Mouse (Mus musculus): Measurements from ENCODE around the gene Pinlyp. TPM values are rescaled to one million over a fixed set of nuclear protein-coding genes. Genes with fewer than 3 reads are reported as not detected.

Gene Pinlyp
- total and polyA plus RNA-seq, 3 experiments = 6.1 to 17.3 (median 6.6) TPM

DNA sequence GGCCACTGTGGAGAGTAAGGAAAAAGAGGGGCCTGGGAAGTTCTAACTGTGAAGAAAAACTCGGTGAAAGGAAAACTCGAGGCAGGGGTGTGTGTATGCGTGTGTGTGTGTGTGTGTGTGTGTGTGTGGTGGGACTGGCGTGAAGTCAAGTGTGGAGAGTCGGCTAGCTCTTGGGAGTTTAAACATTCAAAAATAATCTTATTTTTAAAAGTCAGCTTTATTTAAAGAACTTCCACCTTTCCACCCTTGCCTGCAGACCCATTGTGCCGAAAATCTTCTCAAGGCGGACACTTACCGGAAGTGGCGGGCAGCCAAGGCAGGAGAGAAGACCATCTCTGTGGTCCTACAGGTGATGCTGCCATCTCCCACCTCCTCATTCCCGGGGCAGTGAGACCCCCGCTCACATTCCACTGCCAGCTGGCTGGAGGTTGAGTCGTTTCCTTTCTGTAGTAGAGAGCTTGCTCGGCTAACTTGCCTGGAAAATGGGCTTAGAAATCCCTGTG lies 1.7 kb upstream of the Pinlyp start (continued):
- TF ChIP-seq MAZ (IDR thresholded peaks at IDR 0.05; ENCODE audit: low read depth, low read length) (no peak), HCFC1 (IDR thresholded peaks at IDR 0.05; ENCODE audit: low read depth, low read length) (no peak), TBP (conservative IDR thresholded peaks at IDR 0.05; ENCODE audit: low read depth, low read length) (no peak), ETS1 (conservative IDR thresholded peaks at IDR 0.05; ENCODE audit: low read depth, low read length) (no peak), E2F4 (IDR thresholded peaks at IDR 0.05; ENCODE audit: insufficient replicate concordance, low read depth, low read length) (no peak), RCOR1 (conservative IDR thresholded peaks at IDR 0.05; ENCODE audit: low read depth, low read length) (no peak)

DNA sequence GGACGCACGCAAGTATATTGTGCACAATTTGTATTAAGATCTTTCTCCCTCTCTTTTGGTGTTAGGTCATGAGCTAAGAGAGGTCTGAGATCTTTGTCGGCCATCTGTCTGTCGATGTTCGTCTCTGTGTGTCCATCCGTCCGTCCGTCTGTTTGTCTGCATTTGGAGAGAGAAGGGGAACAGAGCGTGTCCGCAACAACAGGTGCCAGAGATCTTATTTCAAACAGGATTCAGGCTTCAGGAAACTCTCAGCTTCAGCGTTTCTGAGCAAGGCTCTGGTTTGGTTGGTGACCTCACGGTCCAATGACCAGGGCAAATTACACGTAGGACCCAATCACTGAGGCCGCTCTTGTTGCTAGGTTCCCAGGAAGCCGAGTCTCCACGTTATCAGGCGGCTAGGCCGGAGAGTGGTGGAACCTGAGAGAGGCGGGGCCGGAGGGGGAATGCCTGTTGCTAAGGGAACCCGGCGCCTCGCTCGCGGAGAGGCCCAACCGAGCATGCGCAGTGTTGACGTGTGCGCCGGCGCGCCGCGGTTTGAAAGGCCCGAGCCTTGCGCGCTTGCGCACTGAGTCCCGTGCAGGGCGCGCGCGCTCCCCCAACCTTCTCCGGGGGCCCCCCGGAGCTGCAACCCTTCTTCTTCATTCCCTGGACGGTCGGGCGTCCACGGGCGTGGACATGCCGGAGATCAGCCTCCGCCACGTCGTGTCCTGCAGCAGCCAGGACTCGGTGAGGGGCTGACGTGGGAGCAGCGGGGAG lies 894 bp upstream of the Pinlyp start:
- Histone ChIP-seq H3K4me1 (ENCODE audit: control insufficient read depth in 1 of 2, insufficient read depth in 2 of 2) (peaks cover 3 to 46% of the 10 kb centered on the region in 2 experiments; a peak in 3 of 4 replicates), H3K4me3 (replicated peaks in 1 of 3; ENCODE audit: low read depth in 2 of 3, low read length in 2 of 3, poor library complexity in 1 of 3) (peak overlapping the region; percentile 70 to 97 (median 89)), H3K27ac (ENCODE audit: insufficient read depth, low read depth) (peak overlapping the region; percentile 89), H3K4me2 (ENCODE audit: insufficient read depth, low read depth, poor library complexity, severe bottlenecking) (peak overlapping the region; percentile 71), H3K9me3 (replicated peaks; ENCODE audit: low read length) (peaks cover 4% of the 10 kb centered on the region), H3K79me2 (replicated peaks; ENCODE audit: control insufficient read depth, extremely low read depth, insufficient read depth, poor library complexity, severe bottlenecking) (peaks cover 18% of the 10 kb centered on the region), H3K9ac (ENCODE audit: insufficient read depth, low read depth) (peak overlapping the region; percentile 93), H3K27me3 (replicated peaks) (no peaks in the 10 kb centered on the region), H3K36me3 (replicated peaks in 1 of 2; ENCODE audit: control insufficient read depth in 1 of 2, insufficient read depth in 1 of 2, low read length in 1 of 2) (peaks cover 21 to 42% of the 10 kb centered on the region in 2 experiments)
- DNase-seq (ENCODE audit: extremely low read depth) = peak; percentile 99
- in situ Hi-C loops (cut with MboI; ENCODE audit: low pct_ligation_motif_present, low pct_unique_long_range_greater_than_20kb, low sequenced_read_pairs) = no loop called here
- dilution Hi-C loops (cut with MboI; ENCODE audit: extremely low pct_ligation_motif_present, extremely low pct_unique_long_range_greater_than_20kb, low sequenced_read_pairs) = no loop called here
- 0 out of 2 replicates have a peak, but pooled peaks have one; percentile 16 for TF ChIP-seq ETS1 (conservative IDR thresholded peaks at IDR 0.05; ENCODE audit: low read depth, low read length)
- peak; percentile 65; the same call in 1 of the 2 replicates for TF ChIP-seq KAT2A (IDR thresholded peaks at IDR 0.05; ENCODE audit: insufficient replicate concordance, low read length)
- TF ChIP-seq GABPA (IDR thresholded peaks at IDR 0.05; ENCODE audit: insufficient replicate concordance, low read depth, low read length) = no peak
- TF ChIP-seq HCFC1 (IDR thresholded peaks at IDR 0.05; ENCODE audit: low read depth, low read length) = peak; percentile 85
- no peak for TF ChIP-seq USF1 (IDR thresholded peaks at IDR 0.05; ENCODE audit: low read depth, low read length)
- TF ChIP-seq E2F4 (IDR thresholded peaks at IDR 0.05; ENCODE audit: insufficient replicate concordance, low read depth, low read length) = no peak
- TF ChIP-seq ZMIZ1 (IDR thresholded peaks at IDR 0.05; ENCODE audit: low read depth, low read length) = no peak
- TF ChIP-seq JUND (conservative IDR thresholded peaks at IDR 0.05; ENCODE audit: low read depth, low read length) = no peak
- peak; percentile 84 for TF ChIP-seq SIN3A (IDR thresholded peaks at IDR 0.05; ENCODE audit: low read length)
- TF ChIP-seq ELF1 (IDR thresholded peaks at IDR 0.05; ENCODE audit: low read depth, low read length) = peak; percentile 34
- no peak for TF ChIP-seq CTCF (conservative IDR thresholded peaks at IDR 0.05 in 1 of 2, IDR thresholded peaks at IDR 0.05 in 1 of 2; ENCODE audit: low read depth in 2 of 2, low read length in 2 of 2)
- TF ChIP-seq ZC3H11A (IDR thresholded peaks at IDR 0.05; ENCODE audit: low read depth, low read length) = no peak
- TF ChIP-seq MXI1 (IDR thresholded peaks at IDR 0.05; ENCODE audit: low read depth, low read length) = peak; percentile 97
- no peak for TF ChIP-seq MEF2A (IDR thresholded peaks at IDR 0.05; ENCODE audit: borderline replicate concordance, low read depth, low read length)
- TF ChIP-seq ZNF384 (IDR thresholded peaks at IDR 0.05; ENCODE audit: low read depth, low read length) = no peak
- no peak for TF ChIP-seq MAFK (IDR thresholded peaks at IDR 0.05; ENCODE audit: insufficient replicate concordance, low read length)
- TF ChIP-seq SMC3 (IDR thresholded peaks at IDR 0.05; ENCODE audit: low read depth, low read length) = no peak
- TF ChIP-seq ZKSCAN1 (IDR thresholded peaks at IDR 0.05; ENCODE audit: borderline replicate concordance, low read depth, low read length) = no peak
- TF ChIP-seq EP300 (IDR thresholded peaks at IDR 0.05; ENCODE audit: low read length) = no peak
- TF ChIP-seq USF2 (conservative IDR thresholded peaks at IDR 0.05; ENCODE audit: low read depth, low read length) = no peak
- no peak for TF ChIP-seq PAX5 (IDR thresholded peaks at IDR 0.05; ENCODE audit: low read length)
- TF ChIP-seq RAD21 (IDR thresholded peaks at IDR 0.05; ENCODE audit: low read depth, low read length) = no peak
- no peak for TF ChIP-seq CHD2 (IDR thresholded peaks at IDR 0.05; ENCODE audit: low read length)
- TF ChIP-seq IRF4 (IDR thresholded peaks at IDR 0.05; ENCODE audit: low read depth, low read length) = no peak; the same call in 1 of the 2 replicates
- TF ChIP-seq MYC (IDR thresholded peaks at IDR 0.05; ENCODE audit: low read depth, low read length) = peak; percentile 55; the same call in 1 of the 2 replicates
- TF ChIP-seq POLR2AphosphoS2 (IDR thresholded peaks at IDR 0.05; ENCODE audit: low read depth, low read length) = 0 out of 2 replicates have a peak, but pooled peaks have one; percentile 57
- peak; percentile 61 for TF ChIP-seq NELFE (IDR thresholded peaks at IDR 0.05; ENCODE audit: low read depth, low read length)
- no peak for TF ChIP-seq RCOR1 (conservative IDR thresholded peaks at IDR 0.05; ENCODE audit: low read depth, low read length)
- TF ChIP-seq BHLHE40 (IDR thresholded peaks at IDR 0.05; ENCODE audit: low read depth, low read length) = peak; percentile 91
- peak; percentile 79 for TF ChIP-seq TBP (conservative IDR thresholded peaks at IDR 0.05; ENCODE audit: low read depth, low read length)
- TF ChIP-seq MAX (IDR thresholded peaks at IDR 0.05; ENCODE audit: low read length) = peak; percentile 41; the same call in 1 of the 2 replicates
- no peak for TF ChIP-seq CHD1 (IDR thresholded peaks at IDR 0.05; ENCODE audit: low read depth, low read length)
- TF ChIP-seq MAZ (IDR thresholded peaks at IDR 0.05; ENCODE audit: low read depth, low read length) = 0 out of 2 replicates have a peak, but pooled peaks have one; percentile 72
- TF ChIP-seq UBTF (IDR thresholded peaks at IDR 0.05; ENCODE audit: low read depth, low read length) = no peak; the same call in 1 of the 2 replicates

Data from CH12.LX (cell line).